In the genomic region with DNA sequence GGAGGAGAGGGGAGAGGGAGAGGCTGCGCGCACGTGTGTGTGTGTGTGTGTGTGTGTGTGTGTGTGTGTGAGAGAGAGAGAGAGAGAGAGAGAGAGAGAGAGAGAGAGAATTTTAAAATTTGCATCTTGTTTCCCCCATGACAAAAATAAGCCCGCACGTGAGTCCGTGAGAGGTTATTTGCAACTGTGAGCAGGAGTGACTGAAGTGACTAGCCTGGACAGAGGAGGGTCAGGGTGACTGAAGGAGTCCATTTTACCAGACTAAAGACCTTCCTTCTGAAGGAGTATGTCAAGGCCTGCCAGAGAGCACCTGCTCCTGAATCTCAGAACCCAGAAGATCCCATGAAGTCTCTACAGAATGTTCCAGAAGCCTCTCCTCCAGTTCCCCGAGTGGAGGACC, we compare ENCODE assay signal across 13 mouse cellular contexts. TPM values are rescaled to one million over a fixed set of nuclear protein-coding genes. Genes with fewer than 3 reads are reported as not detected.
DNase-seq lines count a peak whose midpoint lies in the region; ATAC-seq lines count a peak whose summit lies in the region.
"Had no signal": no experiment of that assay in that cellular context is flagged by ENCODE, and none has a peak within 500 bp of the region (broad histone marks: within the 10 kb centered on the region; RNA-seq: fewer than 3 reads in every experiment).

No protein-coding gene starts in this region.

- intact Hi-C loops in heart, postnatal 10 days (cut with DNase I) = no loop called here

- 0 out of 2 replicates have a peak overlapping the region, but pooled peaks have one; percentile 22 for H3K9ac ChIP-seq in heart, embryonic 11.5 days (ENCODE audit: low read depth, low read length)

- 40% methylated on average over 7 of the region's 7 CpGs for WGBS in heart, embryonic 11.5 days (ENCODE audit: insufficient replicate concordance)
- WGBS in embryonic facial prominence, embryonic 10.5 days = 62% methylated on average over 7 of the region's 7 CpGs

- peak overlapping the region; percentile 70 for H3K27ac ChIP-seq in heart, embryonic 11.5 days (ENCODE audit: low read depth, low read length)
- 0 out of 2 replicates have a peak overlapping the region, but pooled peaks have one; percentile 51 for H3K27ac ChIP-seq in embryonic facial prominence, embryonic 10.5 days (replicated peaks)

- no peaks in the 10 kb centered on the region for H3K27me3 ChIP-seq in heart, embryonic 11.5 days (ENCODE audit: control insufficient read depth, insufficient read depth, low read length)
- H3K27me3 ChIP-seq in embryonic facial prominence, embryonic 10.5 days (replicated peaks; ENCODE audit: low read depth, poor library complexity, severe bottlenecking) = no peaks in the 10 kb centered on the region

- peak overlapping the region; percentile 21 for H3K4me3 ChIP-seq in heart, embryonic 11.5 days (ENCODE audit: low read depth, low read length)
- H3K4me3 ChIP-seq in embryonic facial prominence, embryonic 10.5 days = no peak overlapping the region

- no peaks in the 10 kb centered on the region for H3K4me1 ChIP-seq in heart, embryonic 11.5 days (ENCODE audit: control insufficient read depth, insufficient read depth, low read length)
- peaks cover 12% of the 10 kb centered on the region for H3K4me1 ChIP-seq in embryonic facial prominence, embryonic 10.5 days

- ATAC-seq in heart, embryonic 11.5 days (replicated peaks; ENCODE audit: insufficient number of reproducible peaks, low FRiP score, low TSS enrichment) = no peak
- no peak for ATAC-seq in megakaryocyte-erythroid progenitor cell, adult 5-6 weeks (replicated peaks; ENCODE audit: low FRiP score, low TSS enrichment, poor library complexity, severe bottlenecking)

- no peaks in the 10 kb centered on the region for H3K36me3 ChIP-seq in heart, embryonic 11.5 days (ENCODE audit: control insufficient read depth, insufficient read depth, low read length)
- H3K36me3 ChIP-seq in embryonic facial prominence, embryonic 10.5 days (replicated peaks) = no peaks in the 10 kb centered on the region

- peak overlapping the region; percentile 50 for H3K4me2 ChIP-seq in heart, embryonic 11.5 days

- H3K9me3 ChIP-seq in heart, embryonic 11.5 days (replicated peaks; ENCODE audit: control insufficient read depth, low read length) = no peaks in the 10 kb centered on the region
- H3K9me3 ChIP-seq in embryonic facial prominence, embryonic 10.5 days = no peaks in the 10 kb centered on the region

- DNase-seq in heart, postnatal 10 days = no peak
- DNase-seq in B cell, adult 2 months = peak; percentile 81 to 84
- no peak for DNase-seq in embryonic facial prominence, embryonic 10.5 days (ENCODE audit: low spot score)
- peak; percentile 61 for DNase-seq in naive thymus-derived CD4-positive, alpha-beta T cell, adult 2 months (ENCODE audit: low read depth)
- no peak for DNase-seq in layer of hippocampus, postnatal 14 days (ENCODE audit: low spot score in 2 of 2)
- DNase-seq in kidney, postnatal 14 days = no peak
- DNase-seq: cerebellum, postnatal 10 days; kidney, adult 18-20 months; left cerebral cortex, postnatal 4 days had no signal

RNA-seq across cellular contexts. Expression of gene Treml2, which starts 0.5 kb away (rescaled TPM):
- 0.66 and 0.79 TPM in 2 replicates for polyA plus RNA-seq in heart, embryonic 11.5 days (2014; fragmentation: Nextera tagmentation; extraction: Ambion mirVana)
- under 1 TPM; 0.42 to 0.69 TPM for total RNA-seq in heart, postnatal 10 days (2021)
- polyA plus RNA-seq in embryonic facial prominence, embryonic 10.5 days (2016; fragmentation: Nextera tagmentation; extraction: Ambion mirVana) = 0.28 and 0.40 TPM in 2 replicates
- total RNA-seq in layer of hippocampus, postnatal 14 days (2021) = under 1 TPM; 0.19 to 0.48 TPM
- total RNA-seq in megakaryocyte-erythroid progenitor cell, adult 5-6 weeks (2014; fragmentation: Nextera tagmentation) = 39.3 and 64.8 TPM in 2 replicates
- total RNA-seq in megakaryocyte-erythroid progenitor cell, adult 5-6 weeks (2017) = 23.7 and 37.2 TPM in 2 replicates
- polyA plus RNA-seq: heart, postnatal 0 days had no signal

RNA-seq across cellular contexts. Expression of gene B430306N03Rik, which starts 16.2 kb away (rescaled TPM):
- 0.30 TPM in 1 of 2 replicates, not detected in the other for polyA plus RNA-seq in heart, embryonic 11.5 days (2014; fragmentation: Nextera tagmentation; extraction: Ambion mirVana)
- under 1 TPM in 1 of 2 experiments, not detected in 1; 0.15 TPM for total RNA-seq in heart, postnatal 10 days (2021)
- not detected in 2 replicates for polyA plus RNA-seq in embryonic facial prominence, embryonic 10.5 days (2016; fragmentation: Nextera tagmentation; extraction: Ambion mirVana)
- not detected for total RNA-seq in layer of hippocampus, postnatal 14 days (2021)
- 0.12 TPM in 1 of 2 replicates, not detected in the other for total RNA-seq in megakaryocyte-erythroid progenitor cell, adult 5-6 weeks (2014; fragmentation: Nextera tagmentation)
- 0.28 TPM in 1 of 2 replicates, not detected in the other for total RNA-seq in megakaryocyte-erythroid progenitor cell, adult 5-6 weeks (2017)

RNA-seq across cellular contexts. Expression of gene Treml4, which starts 35.7 kb away (rescaled TPM):
- 0.69 and 0.79 TPM in 2 replicates for polyA plus RNA-seq in heart, embryonic 11.5 days (2014; fragmentation: Nextera tagmentation; extraction: Ambion mirVana)
- under 1 TPM; 0.14 to 0.97 TPM for total RNA-seq in heart, postnatal 10 days (2021)
- 0.11 and 0.16 TPM in 2 replicates for polyA plus RNA-seq in embryonic facial prominence, embryonic 10.5 days (2016; fragmentation: Nextera tagmentation; extraction: Ambion mirVana)
- total RNA-seq in layer of hippocampus, postnatal 14 days (2021) = not detected
- total RNA-seq in megakaryocyte-erythroid progenitor cell, adult 5-6 weeks (2014; fragmentation: Nextera tagmentation) = not detected in 2 replicates
- total RNA-seq in megakaryocyte-erythroid progenitor cell, adult 5-6 weeks (2017) = 0.46 TPM in 1 of 2 replicates, not detected in the other

RNA-seq across cellular contexts. Expression of gene Trem2, which starts 46.4 kb away (rescaled TPM):
- polyA plus RNA-seq in heart, embryonic 11.5 days (2014; fragmentation: Nextera tagmentation; extraction: Ambion mirVana) = 1.1 and 1.5 TPM in 2 replicates
- 1 to 10 TPM; 1.3 to 1.6 TPM for total RNA-seq in heart, postnatal 10 days (2021)
- 0.59 and 2.5 TPM in 2 replicates for polyA plus RNA-seq in embryonic facial prominence, embryonic 10.5 days (2016; fragmentation: Nextera tagmentation; extraction: Ambion mirVana)
- 1 to 10 TPM; 7.6 to 8.1 TPM for total RNA-seq in layer of hippocampus, postnatal 14 days (2021)
- total RNA-seq in megakaryocyte-erythroid progenitor cell, adult 5-6 weeks (2014; fragmentation: Nextera tagmentation) = not detected in 2 replicates
- total RNA-seq in megakaryocyte-erythroid progenitor cell, adult 5-6 weeks (2017) = 0.19 TPM in 1 of 2 replicates, not detected in the other

RNA-seq across cellular contexts. Expression of gene Trem3, which starts 52.2 kb away (rescaled TPM):
- not detected in 2 replicates for polyA plus RNA-seq in heart, embryonic 11.5 days (2014; fragmentation: Nextera tagmentation; extraction: Ambion mirVana)
- not detected for total RNA-seq in heart, postnatal 10 days (2021)
- polyA plus RNA-seq in embryonic facial prominence, embryonic 10.5 days (2016; fragmentation: Nextera tagmentation; extraction: Ambion mirVana) = not detected in 2 replicates
- total RNA-seq in layer of hippocampus, postnatal 14 days (2021) = not detected
- 3.8 TPM in 1 of 2 replicates, not detected in the other for total RNA-seq in megakaryocyte-erythroid progenitor cell, adult 5-6 weeks (2014; fragmentation: Nextera tagmentation)
- total RNA-seq in megakaryocyte-erythroid progenitor cell, adult 5-6 weeks (2017) = 0.84 TPM in 1 of 2 replicates, not detected in the other
- polyA plus RNA-seq: stomach, embryonic 14.5 days had no signal

Comparison
In these comparisons a context has a peak if more than half of its experiments do, and no peak if none do; other contexts are left out.
1. DNase-seq: peak in B cell, adult 2 months (2 of 2) and naive thymus-derived CD4-positive, alpha-beta T cell, adult 2 months (single experiment); none in heart, postnatal 10 days (0 of 2), embryonic facial prominence, embryonic 10.5 days (single experiment), layer of hippocampus, postnatal 14 days (0 of 2) and kidney, postnatal 14 days (single experiment).
2. RNA of gene Treml2, which starts 0.5 kb away (total RNA-seq): 23.7 to 64.8 TPM in megakaryocyte-erythroid progenitor cell, adult 5-6 weeks; 0.42 to 0.69 TPM in heart, postnatal 10 days and 0.19 to 0.48 TPM in layer of hippocampus, postnatal 14 days; every median in the first group is over 10 times any median in the second.